ENCODE assay signal across 17 mouse cellular contexts in the genomic region with DNA sequence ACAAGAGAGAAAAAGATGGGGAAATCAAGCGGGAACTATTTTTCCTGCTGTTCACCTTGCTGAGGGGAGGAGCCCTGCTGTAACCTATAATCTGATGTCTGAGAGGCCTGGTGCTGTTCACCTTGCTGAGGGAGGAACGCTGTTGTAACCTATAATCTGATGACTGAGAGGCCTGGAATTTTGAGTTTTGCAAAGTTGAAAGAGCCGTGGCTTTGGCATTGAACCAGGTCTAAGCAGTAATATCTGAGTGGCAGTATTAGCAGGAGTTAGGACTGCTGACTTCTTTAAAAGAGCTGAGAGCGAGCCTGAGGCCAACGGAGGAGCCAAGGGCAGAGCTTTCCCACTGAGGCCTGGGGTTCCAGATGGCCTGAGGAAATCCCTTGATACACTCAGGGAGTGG.
"Had no signal": no experiment of that assay in that cellular context is flagged by ENCODE, and none has a peak within 500 bp of the region (broad histone marks: within the 10 kb centered on the region; RNA-seq: fewer than 3 reads in every experiment).

No protein-coding gene starts in this region.

- H3K4me3 ChIP-seq: liver, embryonic 13.5 days; megakaryocyte, embryonic 14.5 days; midbrain, embryonic 10.5 days; midbrain, embryonic 13.5 days; myocyte; neural tube, embryonic 13.5 days had no signal

- H3K27me3 ChIP-seq: midbrain, embryonic 13.5 days; neural tube, embryonic 13.5 days had no signal

- H3K4me2 ChIP-seq: liver, embryonic 13.5 days; midbrain, embryonic 13.5 days; neural tube, embryonic 13.5 days had no signal

- DNase-seq: kidney, adult 18-20 months; kidney, adult 9 months; kidney, postnatal 14 days; kidney, postnatal 4 days; left cerebral cortex, postnatal 4 days; liver, embryonic 13.5 days; lung, adult 2 months; thymus, adult 2 months; thymus, postnatal 14 days; thymus, postnatal 4 days had no signal

- H3K36me3 ChIP-seq: liver, embryonic 13.5 days; midbrain, embryonic 10.5 days; midbrain, embryonic 13.5 days; neural tube, embryonic 13.5 days had no signal

- H3K9ac ChIP-seq: liver, embryonic 13.5 days; midbrain, embryonic 13.5 days; neural tube, embryonic 13.5 days had no signal

- H3K9me3 ChIP-seq: liver, embryonic 13.5 days; megakaryocyte, embryonic 14.5 days; midbrain, embryonic 10.5 days; midbrain, embryonic 13.5 days; neural tube, embryonic 13.5 days had no signal

- H3K4me1 ChIP-seq: neural tube, embryonic 13.5 days had no signal

- ATAC-seq: midbrain, embryonic 13.5 days; midbrain, embryonic 16.5 days had no signal

- H3K27ac ChIP-seq: liver, embryonic 13.5 days; midbrain, embryonic 10.5 days; midbrain, embryonic 13.5 days; neural tube, embryonic 13.5 days; stomach, postnatal 0 days had no signal
